Mouse (Mus musculus): ENCODE measurements around the gene Brd2.
"Not testable (repeated sequence)": the region's sequence is repeated elsewhere in the genome, so short reads cannot be mapped to it uniquely, and the experiment has no call there.

The Brd2 gene

GRCm38 (mm10) chr17:34122188-34122984 lies at the start of gene Brd2:
Gene Brd2, minus strand, starts transcription at chr17:34122634.
- DNase-seq (ENCODE audit: low spot score), result peak; percentile 96

- peak; percentile 90 for DNase-seq (ENCODE audit: low spot score)
Measured at GRCm38 (mm10) chr17:34170877-34171498, 48.6 kb upstream of the Brd2 start.

GRCm38 (mm10) chr17:34170487-34170876 lies 48.0 kb upstream of the Brd2 start:
- no peak for DNase-seq (ENCODE audit: low spot score)

- DNase-seq (ENCODE audit: low spot score), result peak; percentile 64
Measured at GRCm38 (mm10) chr17:34169279-34169678, 46.8 kb upstream of the Brd2 start.

GRCm38 (mm10) chr17:34165033-34165730 lies 42.7 kb upstream of the Brd2 start:
- DNase-seq (ENCODE audit: low spot score), result peak; percentile 40

GRCm38 (mm10) chr17:34164202-34164895 lies 41.9 kb upstream of the Brd2 start:
- peak; percentile 21 for DNase-seq (ENCODE audit: low spot score)

GRCm38 (mm10) chr17:34155534-34155933 lies 33.1 kb upstream of the Brd2 start:
- no peak for DNase-seq (ENCODE audit: low spot score)

GRCm38 (mm10) chr17:34152923-34153322 lies 30.5 kb upstream of the Brd2 start, which contains the start of gene H2-DMb1:
Gene H2-DMb1, plus strand, starts transcription at chr17:34153072.
- no peak for DNase-seq (ENCODE audit: low spot score)

- peak; percentile 37 for DNase-seq (ENCODE audit: low spot score)
Measured at GRCm38 (mm10) chr17:34144960-34145371, 22.5 kb upstream of the Brd2 start.

GRCm38 (mm10) chr17:34144221-34144620 lies 21.8 kb upstream of the Brd2 start:
- DNase-seq (ENCODE audit: low spot score), result not testable (repeated sequence)

- no peak for DNase-seq (ENCODE audit: low spot score)
Measured at GRCm38 (mm10) chr17:34143461-34143860, 21.0 kb upstream of the Brd2 start.

GRCm38 (mm10) chr17:34143033-34143432 lies 20.6 kb upstream of the Brd2 start, which contains the start of gene H2-DMb2:
Gene H2-DMb2, plus strand, starts transcription at chr17:34143307.
- DNase-seq (ENCODE audit: low spot score), result peak; percentile 71

- no peak for DNase-seq (ENCODE audit: low spot score)
Measured at GRCm38 (mm10) chr17:34142456-34143010, 20.1 kb upstream of the Brd2 start.

GRCm38 (mm10) chr17:34141448-34141847 lies 19.0 kb upstream of the Brd2 start:
- DNase-seq (ENCODE audit: low spot score), result no peak

GRCm38 (mm10) chr17:34140240-34140639 lies 17.8 kb upstream of the Brd2 start:
- DNase-seq (ENCODE audit: low spot score), result no peak

- DNase-seq (ENCODE audit: low spot score), result no peak
Measured at GRCm38 (mm10) chr17:34139416-34139815, 17.0 kb upstream of the Brd2 start.

- no peak for DNase-seq (ENCODE audit: low spot score)
Measured at GRCm38 (mm10) chr17:34138655-34139054, 16.2 kb upstream of the Brd2 start.

GRCm38 (mm10) chr17:34137601-34138000 lies 15.2 kb upstream of the Brd2 start:
- DNase-seq (ENCODE audit: low spot score), result no peak

GRCm38 (mm10) chr17:34135297-34136224 lies 13.1 kb upstream of the Brd2 start:
- peak; percentile 98 for DNase-seq (ENCODE audit: low spot score)

- DNase-seq (ENCODE audit: low spot score), result no peak
Measured at GRCm38 (mm10) chr17:34134451-34134850, 12.0 kb upstream of the Brd2 start.

- no peak for DNase-seq (ENCODE audit: low spot score)
Measured at GRCm38 (mm10) chr17:34133289-34133688, 10.9 kb upstream of the Brd2 start.
